Mouse (Mus musculus) brown adipose tissue, adult 24 weeks (tissue): ENCODE measurements around the gene Pttg1ip. TPM values are rescaled to one million over a fixed set of nuclear protein-coding genes. Genes with fewer than 3 reads are reported as not detected.

Source experiments
- H3K27ac ChIP-seq: fragments of 200-500 bp; replicated peaks from 2 replicates; pipeline ENCODE4 v1.5.1; 2012; ENCODE audit warnings: low read depth, mild to moderate bottlenecking, low read length
- H3K4me1 ChIP-seq: fragments of 200-500 bp; 2 replicates; pipeline ENCODE4 v1.6.1; 2012; ENCODE audit warnings: low read length, mixed read lengths; ENCODE audit not compliant: control insufficient read depth, insufficient read depth, insufficient read length
- H3K4me3 ChIP-seq: fragments of 200-500 bp; 2 replicates; pipeline ENCODE4 v1.5.1; 2012; ENCODE audit warnings: low read depth, mild to moderate bottlenecking, low read length, moderate library complexity; ENCODE audit not compliant: insufficient read depth
- polyA plus RNA-seq: library from polyadenylated mRNA; stranded (reverse); fragments of >200 nt; gene quantifications from 2 replicates; pipeline ENCODE4 v1.2.4, GENCODE M21; 2012; ENCODE audit not compliant: missing spikeins, insufficient read depth, insufficient read length

The Pttg1ip gene
- polyA plus RNA-seq: 88.8 and 92.4 TPM in 2 replicates

DNA sequence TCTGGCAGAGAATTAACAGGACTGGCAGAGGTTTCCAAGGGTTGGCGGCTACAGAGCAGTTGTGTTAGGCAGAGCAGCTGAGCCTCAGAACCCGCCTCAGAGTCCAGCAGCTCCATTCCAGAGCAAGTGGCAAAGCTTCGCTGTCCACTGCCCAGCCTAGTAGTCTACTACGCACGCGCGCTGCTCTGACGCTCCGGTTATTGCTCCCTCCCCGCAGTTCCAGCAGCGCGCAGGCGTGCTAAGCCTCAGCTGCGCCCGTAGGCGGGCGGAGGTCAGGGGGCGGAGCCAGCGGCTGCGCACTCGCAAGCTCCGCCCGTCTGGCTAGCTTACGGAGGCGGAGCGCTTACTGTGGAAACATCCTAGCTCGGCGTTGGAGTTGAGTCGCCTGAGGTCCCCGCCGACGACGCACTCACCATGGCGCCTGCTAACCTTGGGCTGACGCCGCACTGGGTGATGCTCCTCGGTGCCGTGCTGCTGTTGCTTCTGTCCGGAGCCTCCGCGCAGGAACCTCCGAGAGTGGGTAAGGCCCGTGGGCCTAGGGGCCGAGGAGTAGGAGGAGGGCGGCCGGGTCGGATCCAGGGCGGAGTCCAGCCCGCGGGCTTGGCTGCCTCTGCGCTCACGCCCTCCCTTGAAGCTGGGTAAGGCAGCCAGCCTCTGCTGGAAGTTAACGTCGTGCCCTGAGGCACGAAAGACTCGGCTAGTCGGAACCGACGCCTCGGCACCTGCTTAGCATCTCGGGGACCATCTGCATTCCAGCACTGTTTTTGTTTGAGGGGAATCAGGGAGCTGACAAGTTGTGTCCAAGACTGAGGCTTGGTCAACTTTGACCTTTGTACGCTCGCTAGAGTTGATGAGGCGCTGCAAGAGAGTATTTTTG lies at the start of gene Pttg1ip:
TSS of gene Pttg1ip (plus strand) at position 313 of the 877 bp plus-strand sequence.
- peaks cover 14% of the 10 kb centered on the region for H3K4me1 ChIP-seq
- H3K27ac ChIP-seq: peak within 1 kb of the TSS; percentile 85
- H3K4me3 ChIP-seq: peak within 1 kb of the TSS; percentile 86

DNA sequence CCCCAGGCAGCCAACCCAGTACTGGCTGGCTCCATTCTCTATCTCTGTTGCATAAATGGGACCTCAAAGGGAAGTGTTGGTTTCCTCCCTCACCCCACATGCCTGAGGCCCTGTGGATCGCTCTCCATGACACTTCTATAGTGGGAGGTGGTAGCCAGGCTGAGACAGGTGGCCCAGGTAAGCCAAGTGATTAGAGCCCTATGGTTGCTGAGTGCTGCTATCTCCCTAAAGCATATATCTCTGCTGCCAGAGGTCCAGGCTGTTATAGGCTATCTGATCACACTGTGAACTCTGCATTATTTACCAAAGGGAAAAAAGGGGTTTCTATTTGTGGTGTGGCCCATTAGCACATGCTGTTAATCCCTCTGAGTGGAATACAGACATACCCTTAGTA lies 49.5 kb upstream of the Pttg1ip start:
- no peaks in the 10 kb centered on the region for H3K4me1 ChIP-seq
- no peak overlapping the region for H3K27ac ChIP-seq
- H3K4me3 ChIP-seq: no peak overlapping the region

DNA sequence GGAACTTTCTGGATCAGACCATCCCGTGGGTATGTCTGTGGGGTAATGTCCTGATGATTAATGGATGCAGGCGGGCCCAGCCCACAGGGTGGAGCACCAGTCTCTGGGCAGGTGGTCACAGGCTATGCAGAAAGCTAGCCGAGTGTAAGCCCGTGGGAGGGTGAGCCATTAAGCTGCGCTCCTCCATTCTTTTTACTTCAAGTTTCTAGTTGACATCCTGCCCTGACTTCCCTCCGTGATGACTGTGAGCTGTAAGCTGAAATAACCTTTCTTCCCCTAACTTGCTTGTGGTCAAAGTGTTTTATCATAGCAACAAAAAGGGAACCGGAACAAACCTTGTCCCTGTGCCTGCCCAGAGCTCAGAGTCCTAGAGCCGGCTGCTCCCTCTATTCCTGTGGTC lies 44.8 kb upstream of the Pttg1ip start:
- no peaks in the 10 kb centered on the region for H3K4me1 ChIP-seq
- H3K4me3 ChIP-seq: no peak overlapping the region
- H3K27ac ChIP-seq: peak overlapping the region; percentile 56

DNA sequence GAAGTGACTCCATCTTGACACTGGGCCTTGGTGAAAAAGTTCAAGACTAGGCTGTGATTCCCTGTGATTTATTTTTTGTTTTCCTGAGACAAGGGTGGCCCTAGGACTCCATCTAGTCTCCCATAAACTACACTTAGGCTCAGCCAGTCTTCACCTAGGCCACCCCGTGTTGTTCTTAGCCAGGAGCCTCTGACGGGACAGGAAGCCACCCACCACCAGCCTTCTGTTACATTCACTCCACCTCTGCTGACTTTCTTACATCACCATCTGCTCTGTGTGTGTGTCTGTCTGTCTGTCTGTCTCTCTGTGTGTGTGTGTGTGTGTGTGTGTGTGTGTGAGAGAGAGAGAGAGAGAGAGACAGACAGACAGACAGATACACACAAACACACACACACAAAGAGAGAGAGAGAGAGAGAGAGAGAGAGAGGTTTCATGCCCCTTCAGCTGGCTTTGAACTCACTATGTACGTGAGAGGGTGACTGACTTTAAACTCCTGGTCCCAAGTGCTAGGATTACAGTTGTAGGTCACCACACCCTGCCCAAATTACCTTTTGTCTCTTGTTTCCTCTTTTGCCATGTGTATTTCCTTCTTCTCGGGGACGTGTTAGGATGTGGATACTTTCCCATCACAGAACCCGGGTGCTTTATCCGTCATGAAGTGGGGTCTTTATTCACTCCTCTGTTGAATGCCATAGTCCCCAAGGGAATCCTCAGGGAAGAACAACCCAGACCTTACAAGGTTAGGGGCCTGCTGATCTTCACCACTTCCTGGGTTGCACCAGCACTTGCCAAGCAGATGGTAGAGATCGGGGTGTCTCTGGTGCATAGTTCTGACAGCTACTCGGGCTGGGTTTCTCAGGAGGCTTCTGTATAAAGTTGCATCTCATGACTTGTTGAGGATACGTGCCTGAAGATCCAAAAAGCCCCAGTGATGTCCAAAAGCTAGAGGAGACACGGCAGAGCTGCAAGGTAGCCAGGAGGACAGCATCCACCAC lies 44.0 kb upstream of the Pttg1ip start:
- peak overlapping the region; percentile 56 for H3K27ac ChIP-seq
- H3K4me1 ChIP-seq: no peaks in the 10 kb centered on the region
- no peak overlapping the region for H3K4me3 ChIP-seq

DNA sequence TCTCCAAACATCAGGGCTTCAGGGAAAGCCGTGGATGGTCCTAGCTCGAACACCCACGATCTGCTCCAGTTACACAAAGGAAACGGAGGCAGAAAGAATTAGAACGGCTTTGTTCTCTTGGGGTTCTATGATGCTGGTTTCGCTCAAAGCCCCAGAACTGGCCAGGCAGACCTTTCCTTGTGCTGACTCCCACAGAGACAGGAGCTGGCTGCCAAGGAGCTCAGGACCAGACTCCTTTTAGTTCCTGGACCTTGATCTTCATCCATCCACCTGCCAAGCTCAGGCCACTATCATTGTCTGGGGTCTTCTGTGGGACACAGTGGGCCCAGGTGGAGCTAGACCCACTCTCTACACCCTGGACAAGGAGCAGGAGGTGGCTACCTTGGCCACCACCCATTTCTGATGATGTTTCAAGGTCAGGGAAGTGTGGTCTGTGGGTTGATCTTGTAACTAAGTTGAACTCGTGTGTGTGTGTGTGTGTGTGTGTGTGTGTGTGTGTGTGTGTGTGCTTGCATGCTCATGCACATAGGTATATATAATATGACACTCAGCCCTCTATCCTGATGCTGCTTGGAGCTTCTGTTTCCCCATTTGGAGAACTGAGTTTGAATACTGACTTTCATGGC lies 42.1 kb upstream of the Pttg1ip start:
- H3K4me1 ChIP-seq: no peaks in the 10 kb centered on the region
- H3K4me3 ChIP-seq: no peak overlapping the region

DNA sequence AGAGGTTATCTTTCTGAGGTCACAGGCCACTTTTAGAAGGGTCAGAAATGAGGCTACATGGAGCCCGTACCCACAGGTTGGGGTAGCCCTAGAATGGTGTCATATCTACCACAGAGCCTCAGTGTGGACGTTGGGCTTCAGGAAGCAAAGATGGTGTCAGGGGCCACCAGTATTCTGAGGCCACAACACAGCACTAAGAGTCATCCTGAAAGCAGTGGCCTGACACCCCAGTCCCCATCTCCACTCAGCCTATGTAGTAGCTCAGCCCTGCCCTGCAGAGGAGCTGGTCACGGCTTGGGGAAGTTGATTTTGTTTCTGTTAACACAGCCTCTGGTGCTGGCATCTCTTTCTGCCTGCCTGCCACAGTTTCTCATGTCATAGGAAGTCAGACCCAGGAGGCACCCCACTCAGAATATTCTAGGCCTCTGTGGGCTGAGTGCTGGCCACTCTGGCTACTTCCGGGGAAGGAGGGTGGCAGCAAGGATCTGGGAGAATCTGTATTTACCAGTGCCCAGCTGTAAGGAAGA lies 40.9 kb upstream of the Pttg1ip start:
- 0 out of 2 replicates have a peak overlapping the region, but pooled peaks have one; percentile 2 for H3K27ac ChIP-seq
- no peaks in the 10 kb centered on the region for H3K4me1 ChIP-seq
- no peak overlapping the region for H3K4me3 ChIP-seq

More for the DNA sequence above, 42.1 kb upstream of the Pttg1ip start:
- no peak overlapping the region for H3K27ac ChIP-seq

DNA sequence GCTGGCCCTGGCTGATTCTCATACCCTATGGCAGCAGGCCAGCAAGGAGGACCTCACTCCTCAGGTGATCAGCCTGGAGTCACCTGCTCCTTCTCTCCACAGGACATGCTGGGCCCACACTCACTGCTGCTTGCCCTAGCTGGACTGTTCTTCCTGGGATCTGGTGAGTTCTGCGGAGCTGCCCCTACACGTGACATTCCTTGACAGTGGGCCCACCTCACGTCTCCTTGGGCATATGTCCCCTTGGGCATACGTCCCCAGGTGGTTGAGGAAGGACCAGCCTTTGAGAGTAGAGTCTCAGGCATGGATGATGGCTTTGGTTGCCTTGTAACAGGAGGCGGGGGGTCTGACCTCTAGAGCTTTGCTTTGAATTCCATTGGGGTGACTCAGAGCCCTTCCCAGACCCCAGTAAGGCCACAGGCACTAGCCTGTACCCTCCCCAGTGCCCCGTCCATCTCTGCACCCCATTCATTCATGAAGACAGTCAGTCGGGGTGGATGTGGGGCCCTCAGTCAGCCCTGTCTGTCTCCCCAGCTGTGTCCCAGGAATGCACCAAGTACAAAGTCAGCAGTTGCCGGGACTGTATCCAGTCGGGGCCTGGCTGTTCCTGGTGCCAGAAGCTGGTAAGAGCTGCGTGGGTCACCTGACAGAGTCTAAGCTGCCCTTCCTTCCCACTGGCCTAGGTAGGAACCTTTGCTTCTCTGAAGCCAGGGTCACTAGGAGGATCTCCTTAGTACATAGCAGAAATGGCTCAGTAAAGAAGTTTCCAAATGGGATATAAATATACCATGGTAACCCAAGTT lies 39.5 kb upstream of the Pttg1ip start:
- Histone ChIP-seq H3K4me3 (no peak overlapping the region), H3K27ac (no peak overlapping the region), H3K4me1 (no peaks in the 10 kb centered on the region)

DNA sequence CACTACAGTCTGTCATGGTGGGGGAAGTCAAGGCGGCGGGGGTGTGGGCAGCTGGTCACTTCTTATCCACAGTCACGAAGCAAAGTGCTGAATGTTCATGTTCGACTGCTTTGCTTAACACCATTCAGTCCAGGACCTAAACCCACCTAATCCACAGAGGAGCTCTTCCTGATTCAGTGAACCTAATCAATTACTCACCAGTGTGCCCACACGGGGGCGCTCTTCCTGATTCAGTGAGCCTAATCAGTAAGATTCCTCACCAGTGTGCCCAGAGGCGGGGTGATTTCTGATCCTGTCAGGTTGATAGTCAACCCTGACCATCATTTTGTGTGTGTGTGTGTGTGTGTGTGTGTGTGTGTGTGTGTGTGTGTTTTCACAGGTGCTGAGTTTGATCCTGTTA lies 38.3 kb upstream of the Pttg1ip start:
- H3K4me1 ChIP-seq: no peaks in the 10 kb centered on the region

DNA sequence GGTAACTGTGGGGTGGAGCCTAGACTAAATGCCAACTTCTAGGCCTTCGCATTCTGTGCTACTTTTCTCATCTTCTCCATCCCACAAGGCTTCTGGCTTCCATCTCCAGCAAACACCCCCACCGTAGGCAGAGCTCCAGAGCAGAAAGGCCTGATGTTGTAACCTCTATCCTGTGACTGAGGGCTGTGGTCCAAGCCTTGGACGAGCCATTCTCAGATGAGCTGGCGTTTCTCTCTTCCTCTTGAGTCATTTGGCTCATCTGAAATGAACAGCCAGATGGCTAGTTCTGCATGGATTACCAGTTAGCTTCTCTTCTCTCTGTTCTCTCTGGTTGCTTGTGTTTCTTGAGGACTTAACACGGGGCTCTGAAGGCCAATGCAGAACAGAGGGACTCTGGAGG lies 36.6 kb upstream of the Pttg1ip start:
- Histone ChIP-seq H3K4me1 (no peaks in the 10 kb centered on the region), H3K27ac (peak overlapping the region; percentile 35; the same call in 1 of the 2 replicates), H3K4me3 (no peak overlapping the region)

More for the DNA sequence above, 38.3 kb upstream of the Pttg1ip start:
- no peak overlapping the region for H3K4me3 ChIP-seq
- no peak overlapping the region for H3K27ac ChIP-seq

DNA sequence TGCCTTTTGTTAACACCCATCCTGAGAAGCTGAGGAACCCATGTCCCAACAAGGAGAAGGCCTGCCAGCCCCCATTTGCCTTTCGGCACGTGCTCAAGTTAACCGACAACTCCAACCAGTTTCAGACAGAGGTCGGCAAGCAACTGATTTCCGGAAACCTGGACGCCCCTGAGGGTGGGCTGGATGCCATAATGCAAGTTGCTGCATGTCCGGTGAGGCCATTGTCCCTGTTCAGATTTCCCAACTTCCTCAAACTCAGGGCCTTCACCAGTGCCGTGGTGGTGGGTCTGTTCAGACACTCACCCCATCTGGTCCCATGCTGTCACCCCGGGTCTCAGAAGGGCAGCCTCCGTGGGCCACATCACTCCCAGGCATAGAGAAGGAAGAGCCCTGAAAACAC lies 32.9 kb upstream of the Pttg1ip start:
- H3K27ac ChIP-seq: no peak overlapping the region
- no peak overlapping the region for H3K4me3 ChIP-seq
- no peaks in the 10 kb centered on the region for H3K4me1 ChIP-seq

DNA sequence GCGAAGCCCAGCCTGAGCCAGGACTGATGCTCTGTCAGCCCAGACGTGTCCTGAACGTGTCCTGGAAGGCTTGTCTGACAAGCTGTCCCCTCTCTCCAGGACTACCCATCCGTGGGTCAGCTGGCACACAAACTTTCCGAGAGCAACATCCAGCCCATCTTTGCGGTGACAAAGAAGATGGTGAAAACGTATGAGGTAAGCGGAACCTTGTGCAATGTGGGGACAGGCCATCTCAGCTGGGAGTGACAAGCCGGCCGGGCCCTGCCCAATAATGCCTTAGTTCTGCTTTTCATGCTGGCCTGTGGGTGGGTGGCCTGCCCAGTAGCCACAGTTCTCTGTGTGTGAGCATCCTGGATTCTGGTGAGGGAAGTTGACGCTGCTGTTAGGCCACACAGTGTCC lies 30.6 kb upstream of the Pttg1ip start:
- Histone ChIP-seq H3K4me1 (no peaks in the 10 kb centered on the region), H3K4me3 (no peak overlapping the region), H3K27ac (0 out of 2 replicates have a peak overlapping the region, but pooled peaks have one; percentile 39)

DNA sequence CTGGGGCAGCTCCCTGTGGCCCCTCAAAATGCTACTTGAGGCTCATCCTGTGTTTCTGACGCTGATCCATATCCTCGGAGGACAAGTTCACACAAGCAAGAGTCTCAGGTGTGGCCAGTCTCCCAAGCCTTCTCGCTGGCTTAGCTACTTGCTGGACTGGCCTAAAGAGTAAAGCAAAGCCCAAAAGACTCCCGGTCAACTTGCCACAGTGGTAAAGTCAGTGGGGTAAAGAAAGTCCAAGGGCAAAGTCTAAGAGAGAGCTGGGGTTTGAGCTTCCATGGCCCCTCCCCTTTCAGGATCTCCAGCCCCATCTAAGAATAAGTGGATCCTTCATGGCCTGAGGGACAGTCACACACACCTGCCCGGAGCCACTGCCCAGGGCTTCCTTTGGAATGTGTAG lies 29.4 kb upstream of the Pttg1ip start:
- Histone ChIP-seq H3K4me1 (no peaks in the 10 kb centered on the region), H3K4me3 (no peak overlapping the region), H3K27ac (no peak overlapping the region)

DNA sequence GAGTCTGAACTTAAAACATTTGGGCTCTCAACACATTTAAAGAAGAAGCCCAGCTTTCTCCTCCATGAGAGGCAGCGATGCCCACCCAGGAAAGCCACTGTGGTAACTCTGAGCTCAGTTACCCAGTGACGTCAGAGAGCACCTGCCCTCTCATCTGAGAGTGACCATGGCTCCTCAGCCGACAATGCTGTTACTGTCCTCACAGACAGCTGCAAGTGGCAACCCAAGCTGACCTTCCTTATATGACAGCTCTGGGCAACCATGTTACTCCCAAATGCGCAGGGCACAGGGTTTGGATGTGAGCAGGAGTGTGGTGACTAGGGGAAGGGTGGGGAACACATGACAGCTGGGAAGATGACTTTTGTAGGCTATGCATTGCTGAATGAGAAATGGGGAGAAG lies 28.2 kb upstream of the Pttg1ip start:
- Histone ChIP-seq H3K4me1 (no peaks in the 10 kb centered on the region), H3K27ac (no peak overlapping the region), H3K4me3 (no peak overlapping the region)

DNA sequence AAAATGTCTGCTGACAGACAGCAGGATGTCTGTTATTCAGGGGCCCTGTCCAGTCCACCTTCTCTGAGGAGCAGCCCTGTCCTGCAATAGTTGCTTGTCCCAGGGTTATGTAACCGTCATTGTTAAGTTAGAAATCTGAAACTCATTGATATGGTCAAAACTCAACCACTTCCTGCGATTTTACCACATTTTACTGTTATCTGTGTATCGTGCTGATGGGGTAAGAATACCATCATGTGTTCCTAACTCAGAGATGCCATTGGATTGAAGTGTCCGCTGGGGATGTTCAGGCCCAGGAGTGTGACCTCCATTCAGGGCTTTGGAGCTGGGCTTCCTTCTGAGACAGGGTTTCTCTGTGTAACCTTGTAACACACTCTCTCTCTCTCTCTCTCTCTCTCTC lies 26.6 kb upstream of the Pttg1ip start:
- no peak overlapping the region for H3K4me3 ChIP-seq
- no peaks in the 10 kb centered on the region for H3K4me1 ChIP-seq

More for the DNA sequence above, 26.6 kb upstream of the Pttg1ip start:
- H3K27ac ChIP-seq: no peak overlapping the region
